Comparison of ENCODE assay signal across 8 mouse cellular contexts in genomic region chr5:33782345-33782998, GRCm38 (mm10). TPM values are rescaled to one million over a fixed set of nuclear protein-coding genes. Genes with fewer than 3 reads are reported as not detected.
DNase-seq lines count a peak whose midpoint lies in the region; ATAC-seq lines count a peak whose summit lies in the region.

Letm1 (minus strand) TSS chr5:33782817.

- peak; percentile 98 for ATAC-seq in inflammation-experienced regulatory T-cells, adult 6 months
- peak; percentile 98 for ATAC-seq in megakaryocyte-erythroid progenitor cell, adult 5-6 weeks (replicated peaks; ENCODE audit: low FRiP score, low TSS enrichment, poor library complexity, severe bottlenecking)

- peak; percentile 96 to 98 for DNase-seq in adrenal gland, adult (ENCODE audit: inconsistent age in 2 of 2, low spot score in 1 of 2)
- peak; percentile 98 for DNase-seq in embryo, embryonic 10.5 days (ENCODE audit: low spot score)
- peak; percentile 95 for DNase-seq in gastrocnemius, postnatal 14 days
- peak; percentile 94 to 96 for DNase-seq in left cerebral cortex, postnatal 10 days (ENCODE audit: extremely low spot score in 1 of 2, low spot score in 2 of 2)
- DNase-seq in right cerebral cortex, postnatal 25 days: peak; percentile 96
- peak; percentile 90 to 92 for DNase-seq in urinary bladder, postnatal 4 days (ENCODE audit: low spot score in 2 of 2)

- intact Hi-C loops in gastrocnemius, postnatal 14 days (cut with DNase I; ENCODE audit: low total_unique reads): no loop called here
- intact Hi-C loops in left cerebral cortex, postnatal 10 days (cut with DNase I): loop anchor here (5.0 kb wide), 1 partner anchor 35 kb away; no protein-coding TSS in a partner anchor

RNA-seq across cellular contexts. Expression of gene Letm1, which starts in this region (rescaled TPM):
- 10 to 100 TPM; 79.0 to 88.6 TPM for total RNA-seq in gastrocnemius, postnatal 14 days (2021)
- polyA plus RNA-seq in inflammation-experienced regulatory T-cells, adult 6 months (2017; shearing (Covaris generic)): 10 to 100 TPM in 2 of 3 experiments, 1 to 10 TPM in 1; 9.1 to 21.2 (median 19.4) TPM
- 100 to 1,000 TPM in 1 of 2 experiments, 10 to 100 TPM in 1; 99.6 to 113 TPM for total RNA-seq in left cerebral cortex, postnatal 10 days (2021)
- 21.0 and 26.1 TPM in 2 replicates for total RNA-seq in megakaryocyte-erythroid progenitor cell, adult 5-6 weeks (2014; fragmentation: Nextera tagmentation)
- 20.6 and 23.1 TPM in 2 replicates for total RNA-seq in megakaryocyte-erythroid progenitor cell, adult 5-6 weeks (2017)

Comparison
In these comparisons a context has a peak if more than half of its experiments do, and no peak if none do; other contexts are left out.
1. Peak in every context shown above with its lines: DNase-seq and ATAC-seq.